Mouse (Mus musculus): Measurements from ENCODE around the gene Plek. TPM values are rescaled to one million over a fixed set of nuclear protein-coding genes. Genes with fewer than 3 reads are reported as not detected.
A peak's percentile ranks its signal among the peaks of the same experiment; 100 is the strongest.

Plek gene
- polyA plus RNA-seq, 1 experiment from 2014 or later, result 7.8 TPM

- no peaks in the 10 kb centered on the region for H3K9me3 ChIP-seq (ENCODE audit: control insufficient read depth, low read length)
- no peak overlapping the region for H3K4me2 ChIP-seq (replicated peaks; ENCODE audit: low read depth, low read length)
- DNase-seq (ENCODE audit: low spot score), result no peak
Measured at GRCm38 (mm10) chr11:16969650-16970049, 82.5 kb downstream of the Plek start.

GRCm38 (mm10) chr11:16967806-16968205 lies 84.4 kb downstream of the Plek start:
- H3K9ac ChIP-seq (ENCODE audit: low read depth, low read length), result no peak overlapping the region
- H3K27ac ChIP-seq (ENCODE audit: low read depth, low read length), result no peak overlapping the region
- H3K4me2 ChIP-seq (replicated peaks; ENCODE audit: low read depth, low read length), result no peak overlapping the region
- no peaks in the 10 kb centered on the region for H3K36me3 ChIP-seq (ENCODE audit: control insufficient read depth, insufficient read depth, low read length)
- H3K9me3 ChIP-seq (ENCODE audit: control insufficient read depth, low read length), result no peaks in the 10 kb centered on the region
- peak; percentile 39 for DNase-seq (ENCODE audit: low spot score)
- no peaks in the 10 kb centered on the region for H3K4me1 ChIP-seq (replicated peaks; ENCODE audit: control insufficient read depth, insufficient read depth, low read length)
- peak; percentile 53; the same call in 1 of the 2 replicates for ATAC-seq (ENCODE audit: low FRiP score)
- H3K4me3 ChIP-seq (ENCODE audit: low read depth, low read length), result no peak overlapping the region
- 61% methylated on average over 2 of the region's 2 CpGs for WGBS
- no peaks in the 10 kb centered on the region for H3K27me3 ChIP-seq (ENCODE audit: control insufficient read depth, insufficient read depth, low read length)

More at GRCm38 (mm10) chr11:16969650-16970049, 82.5 kb downstream of the Plek start:
- Histone ChIP-seq H3K27ac (ENCODE audit: low read depth, low read length) (no peak overlapping the region), H3K4me1 (replicated peaks; ENCODE audit: control insufficient read depth, insufficient read depth, low read length) (no peaks in the 10 kb centered on the region), H3K27me3 (ENCODE audit: control insufficient read depth, insufficient read depth, low read length) (no peaks in the 10 kb centered on the region), H3K36me3 (ENCODE audit: control insufficient read depth, insufficient read depth, low read length) (no peaks in the 10 kb centered on the region), H3K9ac (ENCODE audit: low read depth, low read length) (no peak overlapping the region), H3K4me3 (ENCODE audit: low read depth, low read length) (no peak overlapping the region)
- ATAC-seq (ENCODE audit: low FRiP score), result no peak
- WGBS, result 79% methylated on average over 2 of the region's 2 CpGs

- no peak overlapping the region for H3K4me2 ChIP-seq (replicated peaks; ENCODE audit: low read depth, low read length)
- DNase-seq (ENCODE audit: low spot score) (no peak), ATAC-seq (ENCODE audit: low FRiP score) (no peak)
- no peaks in the 10 kb centered on the region for H3K9me3 ChIP-seq (ENCODE audit: control insufficient read depth, low read length)
- no peak overlapping the region for H3K9ac ChIP-seq (ENCODE audit: low read depth, low read length)
- no peak overlapping the region for H3K4me3 ChIP-seq (ENCODE audit: low read depth, low read length)
- no peaks in the 10 kb centered on the region for H3K4me1 ChIP-seq (replicated peaks; ENCODE audit: control insufficient read depth, insufficient read depth, low read length)
- no peaks in the 10 kb centered on the region for H3K27me3 ChIP-seq (ENCODE audit: control insufficient read depth, insufficient read depth, low read length)
- 91% methylated on average over 1 of the region's 1 CpGs for WGBS
- H3K27ac ChIP-seq (ENCODE audit: low read depth, low read length), result no peak overlapping the region
- no peaks in the 10 kb centered on the region for H3K36me3 ChIP-seq (ENCODE audit: control insufficient read depth, insufficient read depth, low read length)
Measured at GRCm38 (mm10) chr11:16958520-16958919, 93.7 kb downstream of the Plek start.

- Histone ChIP-seq H3K27me3 (ENCODE audit: control insufficient read depth, insufficient read depth, low read length) (no peaks in the 10 kb centered on the region), H3K4me1 (replicated peaks; ENCODE audit: control insufficient read depth, insufficient read depth, low read length) (no peaks in the 10 kb centered on the region), H3K4me3 (ENCODE audit: low read depth, low read length) (no peak overlapping the region), H3K4me2 (replicated peaks; ENCODE audit: low read depth, low read length) (no peak overlapping the region), H3K9ac (ENCODE audit: low read depth, low read length) (no peak overlapping the region), H3K36me3 (ENCODE audit: control insufficient read depth, insufficient read depth, low read length) (no peaks in the 10 kb centered on the region), H3K9me3 (ENCODE audit: control insufficient read depth, low read length) (no peaks in the 10 kb centered on the region), H3K27ac (ENCODE audit: low read depth, low read length) (no peak overlapping the region)
- ATAC-seq (ENCODE audit: low FRiP score) (no peak), DNase-seq (ENCODE audit: low spot score) (no peak)
- WGBS, result 97% methylated on average over 6 of the region's 6 CpGs
Measured at GRCm38 (mm10) chr11:16957030-16957429, 95.2 kb downstream of the Plek start.

- no peak overlapping the region for H3K27ac ChIP-seq (ENCODE audit: low read depth, low read length)
- H3K4me2 ChIP-seq (replicated peaks; ENCODE audit: low read depth, low read length), result no peak overlapping the region
- no peak overlapping the region for H3K4me3 ChIP-seq (ENCODE audit: low read depth, low read length)
- H3K4me1 ChIP-seq (replicated peaks; ENCODE audit: control insufficient read depth, insufficient read depth, low read length), result no peaks in the 10 kb centered on the region
- H3K9me3 ChIP-seq (ENCODE audit: control insufficient read depth, low read length), result no peaks in the 10 kb centered on the region
- H3K9ac ChIP-seq (ENCODE audit: low read depth, low read length), result no peak overlapping the region
- 90% methylated on average over 6 of the region's 6 CpGs for WGBS
- no peak for DNase-seq (ENCODE audit: low spot score)
- H3K36me3 ChIP-seq (ENCODE audit: control insufficient read depth, insufficient read depth, low read length), result no peaks in the 10 kb centered on the region
- no peaks in the 10 kb centered on the region for H3K27me3 ChIP-seq (ENCODE audit: control insufficient read depth, insufficient read depth, low read length)
- ATAC-seq (ENCODE audit: low FRiP score), result no peak
Measured at GRCm38 (mm10) chr11:16956115-16956862, 95.9 kb downstream of the Plek start.

- ATAC-seq (ENCODE audit: low FRiP score) (no peak), DNase-seq (ENCODE audit: low spot score) (no peak)
- no peak overlapping the region for H3K27ac ChIP-seq (ENCODE audit: low read depth, low read length)
- H3K9me3 ChIP-seq (ENCODE audit: control insufficient read depth, low read length), result no peaks in the 10 kb centered on the region
- no peaks in the 10 kb centered on the region for H3K4me1 ChIP-seq (replicated peaks; ENCODE audit: control insufficient read depth, insufficient read depth, low read length)
- H3K9ac ChIP-seq (ENCODE audit: low read depth, low read length), result peak overlapping the region; percentile 52
- peak overlapping the region; percentile 41 for H3K4me2 ChIP-seq (replicated peaks; ENCODE audit: low read depth, low read length)
- peak overlapping the region; percentile 52 for H3K4me3 ChIP-seq (ENCODE audit: low read depth, low read length)
- whole genome bisulfite sequencing, result 9% methylated on average over 9 of the region's 9 CpGs
- no peaks in the 10 kb centered on the region for H3K36me3 ChIP-seq (ENCODE audit: control insufficient read depth, insufficient read depth, low read length)
- H3K27me3 ChIP-seq (ENCODE audit: control insufficient read depth, insufficient read depth, low read length), result no peaks in the 10 kb centered on the region
Measured at GRCm38 (mm10) chr11:16951761-16952010, 100.5 kb downstream of the Plek start.

- H3K36me3 ChIP-seq (ENCODE audit: control insufficient read depth, insufficient read depth, low read length), result no peaks in the 10 kb centered on the region
- WGBS, result under 1% methylated on average over 38 of the region's 38 CpGs
- H3K27me3 ChIP-seq (ENCODE audit: control insufficient read depth, insufficient read depth, low read length), result no peaks in the 10 kb centered on the region
- H3K27ac ChIP-seq (ENCODE audit: low read depth, low read length), result no peak within 1 kb of the TSS
- H3K9ac ChIP-seq (ENCODE audit: low read depth, low read length), result peak within 1 kb of the TSS; percentile 52
- H3K4me3 ChIP-seq (ENCODE audit: low read depth, low read length), result peak within 1 kb of the TSS; percentile 52
- H3K4me1 ChIP-seq (replicated peaks; ENCODE audit: control insufficient read depth, insufficient read depth, low read length), result no peaks in the 10 kb centered on the region
- peak within 1 kb of the TSS; percentile 41 for H3K4me2 ChIP-seq (replicated peaks; ENCODE audit: low read depth, low read length)
- peak; percentile 97 for DNase-seq (ENCODE audit: low spot score)
- no peaks in the 10 kb centered on the region for H3K9me3 ChIP-seq (ENCODE audit: control insufficient read depth, low read length)
- peak; percentile 100 for ATAC-seq (ENCODE audit: low FRiP score)
Measured at GRCm38 (mm10) chr11:16950976-16951760, 101.0 kb downstream of the Plek start, which contains the start of gene Fbxo48. Gene Fbxo48, plus strand, starts transcription at chr11:16951375.

- Histone ChIP-seq H3K36me3 (ENCODE audit: control insufficient read depth, insufficient read depth, low read length) (no peaks in the 10 kb centered on the region), H3K4me3 (ENCODE audit: low read depth, low read length) (peak overlapping the region; percentile 52; the same call in 1 of the 2 replicates), H3K4me1 (replicated peaks; ENCODE audit: control insufficient read depth, insufficient read depth, low read length) (no peaks in the 10 kb centered on the region), H3K27ac (ENCODE audit: low read depth, low read length) (no peak overlapping the region), H3K9me3 (ENCODE audit: control insufficient read depth, low read length) (no peaks in the 10 kb centered on the region), H3K4me2 (replicated peaks; ENCODE audit: low read depth, low read length) (peak overlapping the region; percentile 30), H3K27me3 (ENCODE audit: control insufficient read depth, insufficient read depth, low read length) (no peaks in the 10 kb centered on the region), H3K9ac (ENCODE audit: low read depth, low read length) (no peak overlapping the region)
- WGBS, result 56% methylated on average over 13 of the region's 13 CpGs
- ATAC-seq (ENCODE audit: low FRiP score) (no peak), DNase-seq (ENCODE audit: low spot score) (no peak)
Measured at GRCm38 (mm10) chr11:16950226-16950975, 101.8 kb downstream of the Plek start.
